Mouse (Mus musculus): ENCODE measurements at regions not wholly inside any gene's neighbourhood (a gene's known extent, or its start where the extent isn't known, plus 50 kb on each side); places are given as distances from the start of the nearest gene placed in this dataset.

GRCm38 (mm10) chr11:19423268-19423667 is 404.5 kb upstream of the Meis1 start:
- Histone ChIP-seq H3K4me1 (replicated peaks; ENCODE audit: control insufficient read depth, insufficient read depth, low read length) (0 out of 2 replicates have a peak, but pooled peaks cover 3% of the 10 kb centered on the region), H3K9me3 (ENCODE audit: control insufficient read depth) (no peaks in the 10 kb centered on the region), H3K27ac (ENCODE audit: low read depth, low read length) (no peak overlapping the region), H3K27me3 (replicated peaks; ENCODE audit: control insufficient read depth, insufficient read depth, low read length) (no peaks in the 10 kb centered on the region), H3K36me3 (ENCODE audit: control insufficient read depth, insufficient read depth) (no peaks in the 10 kb centered on the region), H3K9ac (ENCODE audit: low read depth, low read length) (no peak overlapping the region), H3K4me2 (replicated peaks; ENCODE audit: low read depth) (no peak overlapping the region), H3K4me3 (ENCODE audit: low read depth, low read length) (no peak overlapping the region)
- no peak for TF ChIP-seq CTCF (IDR thresholded peaks at IDR 0.05; ENCODE audit: low read depth)
- ATAC-seq = no peak

- peak; percentile 67 for ATAC-seq
- Histone ChIP-seq H3K27ac (ENCODE audit: low read depth, low read length) (no peak overlapping the region), H3K27me3 (replicated peaks; ENCODE audit: control insufficient read depth, insufficient read depth, low read length) (no peaks in the 10 kb centered on the region), H3K9me3 (ENCODE audit: control insufficient read depth) (no peaks in the 10 kb centered on the region), H3K4me2 (replicated peaks; ENCODE audit: low read depth) (peak overlapping the region; percentile 43), H3K36me3 (ENCODE audit: control insufficient read depth, insufficient read depth) (no peaks in the 10 kb centered on the region), H3K4me3 (ENCODE audit: low read depth, low read length) (no peak overlapping the region), H3K9ac (ENCODE audit: low read depth, low read length) (no peak overlapping the region), H3K4me1 (replicated peaks; ENCODE audit: control insufficient read depth, insufficient read depth, low read length) (0 out of 2 replicates have a peak, but pooled peaks cover 3% of the 10 kb centered on the region)
- no peak for TF ChIP-seq CTCF (IDR thresholded peaks at IDR 0.05; ENCODE audit: low read depth)
- 37% methylated on average over 20 of the region's 20 CpGs for WGBS
Measured at GRCm38 (mm10) chr11:19423841-19424815, 405.3 kb upstream of the Meis1 start.

- no peak for TF ChIP-seq CTCF (IDR thresholded peaks at IDR 0.05; ENCODE audit: low read depth)
- Histone ChIP-seq H3K36me3 (ENCODE audit: control insufficient read depth, insufficient read depth) (no peaks in the 10 kb centered on the region), H3K9ac (ENCODE audit: low read depth, low read length) (no peak overlapping the region), H3K4me2 (replicated peaks; ENCODE audit: low read depth) (no peak overlapping the region), H3K27me3 (replicated peaks; ENCODE audit: control insufficient read depth, insufficient read depth, low read length) (no peaks in the 10 kb centered on the region), H3K27ac (ENCODE audit: low read depth, low read length) (no peak overlapping the region), H3K4me1 (replicated peaks; ENCODE audit: control insufficient read depth, insufficient read depth, low read length) (0 out of 2 replicates have a peak, but pooled peaks cover 3% of the 10 kb centered on the region), H3K9me3 (ENCODE audit: control insufficient read depth) (no peaks in the 10 kb centered on the region), H3K4me3 (ENCODE audit: low read depth, low read length) (no peak overlapping the region)
- ATAC-seq = no peak
- 83% methylated on average over 1 of the region's 1 CpGs for WGBS
Measured at GRCm38 (mm10) chr11:19427559-19427958, 408.8 kb upstream of the Meis1 start.

DNA sequence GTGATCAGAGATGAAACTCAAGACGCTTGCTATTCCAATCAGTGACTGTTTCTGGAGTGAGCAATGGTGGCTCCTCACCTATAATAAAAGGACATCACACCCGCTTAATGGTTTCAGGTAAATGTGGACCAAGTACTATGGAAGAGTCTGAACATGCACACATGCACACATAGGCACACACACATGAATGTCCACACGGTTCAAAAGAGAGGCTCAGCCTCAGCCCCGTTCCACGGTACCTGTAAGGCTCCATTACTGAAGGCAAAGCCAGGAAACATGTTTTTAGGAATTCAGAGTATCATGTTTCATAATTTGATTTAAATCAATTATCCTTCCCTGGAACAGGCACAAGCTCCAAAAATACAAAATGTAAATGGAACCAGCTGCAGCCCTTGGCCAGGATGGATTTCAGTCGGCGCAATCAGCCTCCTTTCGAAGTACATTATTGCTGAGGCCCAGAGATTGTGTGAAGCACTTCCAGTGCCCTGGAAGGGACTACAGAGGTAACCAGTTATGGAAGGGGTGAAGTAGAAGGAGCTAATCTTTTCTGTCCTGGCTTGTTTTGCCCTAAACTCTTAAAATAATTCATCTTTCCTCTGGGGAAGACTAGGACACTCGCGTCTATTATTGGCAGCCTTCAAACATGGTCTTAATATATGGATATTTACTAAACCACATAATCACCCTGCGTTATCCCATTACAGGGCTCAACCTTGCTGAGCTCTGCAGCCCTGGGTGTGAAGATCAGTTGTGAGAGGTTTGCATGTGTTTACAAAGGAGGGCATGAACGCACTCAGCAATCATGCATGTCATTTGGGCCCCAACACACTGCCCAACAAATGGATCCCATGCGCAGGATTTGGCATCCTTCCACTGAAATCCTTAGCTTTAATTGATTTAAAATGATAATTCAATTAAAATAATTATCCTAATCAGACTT is 415.2 kb upstream of the Meis1 start:
- TF ChIP-seq CTCF (IDR thresholded peaks at IDR 0.05; ENCODE audit: low read depth) = no peak
- no peaks in the 10 kb centered on the region for H3K4me1 ChIP-seq (replicated peaks; ENCODE audit: control insufficient read depth, insufficient read depth, low read length)
- no peak overlapping the region for H3K27ac ChIP-seq (ENCODE audit: low read depth, low read length)
- H3K4me3 ChIP-seq (ENCODE audit: low read depth, low read length) = no peak overlapping the region
- H3K9me3 ChIP-seq (ENCODE audit: control insufficient read depth) = no peaks in the 10 kb centered on the region
- no peak for ATAC-seq
- 86% methylated on average over 13 of the region's 13 CpGs for WGBS
- no peaks in the 10 kb centered on the region for H3K36me3 ChIP-seq (ENCODE audit: control insufficient read depth, insufficient read depth)
- H3K4me2 ChIP-seq (replicated peaks; ENCODE audit: low read depth) = no peak overlapping the region
- H3K27me3 ChIP-seq (replicated peaks; ENCODE audit: control insufficient read depth, insufficient read depth, low read length) = no peaks in the 10 kb centered on the region
- H3K9ac ChIP-seq (ENCODE audit: low read depth, low read length) = no peak overlapping the region

DNA sequence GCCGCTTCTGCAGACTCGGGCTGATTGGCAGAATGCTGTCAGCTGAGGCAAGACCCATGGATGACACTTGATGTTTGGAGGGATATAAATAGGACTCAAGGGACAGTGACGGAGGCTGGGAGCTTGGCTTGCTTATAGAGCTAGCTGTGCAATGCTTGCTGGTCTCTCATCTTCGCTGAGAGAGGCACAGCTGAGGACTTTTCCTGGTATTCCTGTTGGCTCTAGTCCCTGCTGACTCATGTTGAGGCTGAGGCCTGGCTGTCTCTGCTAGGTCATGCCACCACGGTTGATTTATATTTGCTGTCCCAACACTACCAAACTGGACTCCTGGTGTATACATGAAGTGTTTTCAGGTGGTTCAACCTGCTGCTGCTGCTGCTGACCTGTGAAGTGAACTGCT is 419.6 kb upstream of the Meis1 start:
- no peak overlapping the region for H3K9ac ChIP-seq (ENCODE audit: low read depth, low read length)
- no peak for ATAC-seq
- no peak overlapping the region for H3K27ac ChIP-seq (ENCODE audit: low read depth, low read length)
- no peaks in the 10 kb centered on the region for H3K27me3 ChIP-seq (replicated peaks; ENCODE audit: control insufficient read depth, insufficient read depth, low read length)
- H3K4me1 ChIP-seq (replicated peaks; ENCODE audit: control insufficient read depth, insufficient read depth, low read length) = no peaks in the 10 kb centered on the region
- WGBS = 92% methylated on average over 5 of the region's 5 CpGs
- H3K4me3 ChIP-seq (ENCODE audit: low read depth, low read length) = no peak overlapping the region
- H3K36me3 ChIP-seq (ENCODE audit: control insufficient read depth, insufficient read depth) = no peaks in the 10 kb centered on the region
- no peak overlapping the region for H3K4me2 ChIP-seq (replicated peaks; ENCODE audit: low read depth)
- TF ChIP-seq CTCF (IDR thresholded peaks at IDR 0.05; ENCODE audit: low read depth) = no peak
- H3K9me3 ChIP-seq (ENCODE audit: control insufficient read depth) = no peaks in the 10 kb centered on the region

- ATAC-seq = no peak
- Histone ChIP-seq H3K27me3 (replicated peaks; ENCODE audit: control insufficient read depth, insufficient read depth, low read length) (no peaks in the 10 kb centered on the region), H3K9me3 (ENCODE audit: control insufficient read depth) (no peaks in the 10 kb centered on the region), H3K36me3 (ENCODE audit: control insufficient read depth, insufficient read depth) (no peaks in the 10 kb centered on the region), H3K27ac (ENCODE audit: low read depth, low read length) (no peak overlapping the region), H3K9ac (ENCODE audit: low read depth, low read length) (no peak overlapping the region), H3K4me3 (ENCODE audit: low read depth, low read length) (no peak overlapping the region), H3K4me2 (replicated peaks; ENCODE audit: low read depth) (no peak overlapping the region), H3K4me1 (replicated peaks; ENCODE audit: control insufficient read depth, insufficient read depth, low read length) (no peaks in the 10 kb centered on the region)
- 88% methylated on average over 4 of the region's 4 CpGs for WGBS
- no peak for TF ChIP-seq CTCF (IDR thresholded peaks at IDR 0.05; ENCODE audit: low read depth)
Measured at GRCm38 (mm10) chr11:19441936-19442335, 423.2 kb upstream of the Meis1 start.
